Mouse (Mus musculus): Measurements from ENCODE around the gene Ttll12.

DNA sequence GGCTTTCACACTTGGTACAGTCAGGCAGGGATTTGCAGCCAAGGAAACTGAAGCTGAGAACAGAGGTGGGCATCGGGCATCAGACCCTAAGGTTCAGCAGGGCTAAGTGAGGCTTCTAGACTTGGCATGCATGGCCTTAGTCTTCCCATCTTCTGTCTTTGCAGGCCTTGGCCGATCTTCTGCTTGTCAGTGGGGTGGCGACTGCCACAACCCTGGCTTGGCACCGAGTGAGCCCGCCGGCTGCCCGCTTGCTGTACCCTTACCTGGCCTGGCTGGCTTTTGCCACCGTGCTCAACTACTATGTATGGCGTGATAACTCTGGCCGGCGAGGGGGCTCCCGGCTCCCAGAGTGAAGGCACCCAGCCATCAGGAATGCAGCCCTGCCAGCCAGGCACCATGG is 21.4 kb downstream of the Ttll12 start:
- TF ChIP-seq POLR2A (IDR thresholded peaks at IDR 0.05; ENCODE audit: borderline replicate concordance, insufficient read depth, low read length): no peak
- TF ChIP-seq CTCF (IDR thresholded peaks at IDR 0.05; ENCODE audit: borderline replicate concordance, insufficient read depth, low read depth, low read length): no peak

Measured in cerebellum, adult 2 months (tissue).